Mouse (Mus musculus): ENCODE results near the gene Sbk2. TPM values are rescaled to one million over a fixed set of nuclear protein-coding genes. Genes with fewer than 3 reads are reported as not detected.

The Sbk2 gene
- polyA plus RNA-seq, 1 experiment from 2014 or later, result not detected

GRCm38 (mm10) chr7:4922508-4922907 lies 41.7 kb downstream of the Sbk2 start:
- Histone ChIP-seq H3K27me3 (ENCODE audit: control insufficient read depth, insufficient read depth, low read length) (no peaks in the 10 kb centered on the region), H3K4me3 (ENCODE audit: low read depth, low read length) (peak overlapping the region; percentile 31), H3K4me1 (replicated peaks; ENCODE audit: control insufficient read depth, insufficient read depth, low read length) (peaks cover 44% of the 10 kb centered on the region), H3K9ac (ENCODE audit: low read length) (peak overlapping the region; percentile 59), H3K36me3 (ENCODE audit: control insufficient read depth, insufficient read depth, low read length) (peaks cover 5% of the 10 kb centered on the region; the same call in 1 of the 2 replicates), H3K4me2 (ENCODE audit: low read depth, low read length, severe bottlenecking) (peak overlapping the region; percentile 81), H3K27ac (ENCODE audit: low read depth, low read length) (peak overlapping the region; percentile 97), H3K9me3 (ENCODE audit: control insufficient read depth, low read length) (no peaks in the 10 kb centered on the region)
- DNase-seq (ENCODE audit: low spot score) (peak; percentile 93), ATAC-seq (replicated peaks; ENCODE audit: low FRiP score) (peak; percentile 85)
- WGBS, result under 1% methylated on average over 14 of the region's 14 CpGs

GRCm38 (mm10) chr7:4921824-4922482 lies 42.3 kb downstream of the Sbk2 start, which contains the start of gene Nat14:
Gene Nat14, plus strand, starts transcription at chr7:4922028.
- peaks cover 5% of the 10 kb centered on the region; the same call in 1 of the 2 replicates for H3K36me3 ChIP-seq (ENCODE audit: control insufficient read depth, insufficient read depth, low read length)
- 26% methylated on average over 8 of the region's 8 CpGs for WGBS
- no peaks in the 10 kb centered on the region for H3K27me3 ChIP-seq (ENCODE audit: control insufficient read depth, insufficient read depth, low read length)
- peak within 1 kb of the TSS; percentile 59 for H3K9ac ChIP-seq (ENCODE audit: low read length)
- H3K9me3 ChIP-seq (ENCODE audit: control insufficient read depth, low read length), result no peaks in the 10 kb centered on the region
- peak within 1 kb of the TSS; percentile 31 for H3K4me3 ChIP-seq (ENCODE audit: low read depth, low read length)
- H3K4me1 ChIP-seq (replicated peaks; ENCODE audit: control insufficient read depth, insufficient read depth, low read length), result peaks cover 43% of the 10 kb centered on the region
- DNase-seq (ENCODE audit: low spot score) (no peak), ATAC-seq (replicated peaks; ENCODE audit: low FRiP score) (no peak)
- H3K4me2 ChIP-seq (ENCODE audit: low read depth, low read length, severe bottlenecking), result peak within 1 kb of the TSS; percentile 81
- H3K27ac ChIP-seq (ENCODE audit: low read depth, low read length), result peak within 1 kb of the TSS; percentile 97

- Histone ChIP-seq H3K27ac (ENCODE audit: low read depth, low read length) (peak overlapping the region; percentile 97), H3K4me1 (replicated peaks; ENCODE audit: control insufficient read depth, insufficient read depth, low read length) (peaks cover 48% of the 10 kb centered on the region), H3K4me3 (ENCODE audit: low read depth, low read length) (no peak overlapping the region), H3K9ac (ENCODE audit: low read length) (peak overlapping the region; percentile 35), H3K9me3 (ENCODE audit: control insufficient read depth, low read length) (no peaks in the 10 kb centered on the region), H3K27me3 (ENCODE audit: control insufficient read depth, insufficient read depth, low read length) (no peaks in the 10 kb centered on the region), H3K4me2 (ENCODE audit: low read depth, low read length, severe bottlenecking) (no peak overlapping the region; the same call in 1 of the 2 replicates), H3K36me3 (ENCODE audit: control insufficient read depth, insufficient read depth, low read length) (peaks cover 5% of the 10 kb centered on the region; the same call in 1 of the 2 replicates)
- ATAC-seq (replicated peaks; ENCODE audit: low FRiP score), result no peak
- peak; percentile 57 for DNase-seq (ENCODE audit: low spot score)
- WGBS, result 56% methylated on average over 23 of the region's 23 CpGs
Observed at GRCm38 (mm10) chr7:4920976-4921823, 43.0 kb downstream of the Sbk2 start.

GRCm38 (mm10) chr7:4920496-4920895 lies 43.7 kb downstream of the Sbk2 start:
- Histone ChIP-seq H3K27me3 (ENCODE audit: control insufficient read depth, insufficient read depth, low read length) (no peaks in the 10 kb centered on the region), H3K4me3 (ENCODE audit: low read depth, low read length) (no peak overlapping the region), H3K4me2 (ENCODE audit: low read depth, low read length, severe bottlenecking) (no peak overlapping the region), H3K9ac (ENCODE audit: low read length) (no peak overlapping the region), H3K4me1 (replicated peaks; ENCODE audit: control insufficient read depth, insufficient read depth, low read length) (peaks cover 44% of the 10 kb centered on the region), H3K36me3 (ENCODE audit: control insufficient read depth, insufficient read depth, low read length) (peaks cover 5% of the 10 kb centered on the region; the same call in 1 of the 2 replicates), H3K27ac (ENCODE audit: low read depth, low read length) (peak overlapping the region; percentile 97; the same call in 1 of the 2 replicates), H3K9me3 (ENCODE audit: control insufficient read depth, low read length) (no peaks in the 10 kb centered on the region)
- WGBS, result 91% methylated on average over 19 of the region's 19 CpGs
- ATAC-seq (replicated peaks; ENCODE audit: low FRiP score) (no peak), DNase-seq (ENCODE audit: low spot score) (peak; percentile 50)

- ATAC-seq (replicated peaks; ENCODE audit: low FRiP score) (no peak), DNase-seq (ENCODE audit: low spot score) (no peak)
- H3K27ac ChIP-seq (ENCODE audit: low read depth, low read length), result no peak overlapping the region
- no peak overlapping the region for H3K4me2 ChIP-seq (ENCODE audit: low read depth, low read length, severe bottlenecking)
- H3K36me3 ChIP-seq (ENCODE audit: control insufficient read depth, insufficient read depth, low read length), result peaks cover 5% of the 10 kb centered on the region; the same call in 1 of the 2 replicates
- H3K9me3 ChIP-seq (ENCODE audit: control insufficient read depth, low read length), result no peaks in the 10 kb centered on the region
- no peak overlapping the region for H3K4me3 ChIP-seq (ENCODE audit: low read depth, low read length)
- H3K4me1 ChIP-seq (replicated peaks; ENCODE audit: control insufficient read depth, insufficient read depth, low read length), result peaks cover 38% of the 10 kb centered on the region
- 90% methylated on average over 21 of the region's 21 CpGs for WGBS
- H3K9ac ChIP-seq (ENCODE audit: low read length), result no peak overlapping the region
- H3K27me3 ChIP-seq (ENCODE audit: control insufficient read depth, insufficient read depth, low read length), result no peaks in the 10 kb centered on the region
Observed at GRCm38 (mm10) chr7:4919971-4920370, 44.2 kb downstream of the Sbk2 start.

- no peak overlapping the region for H3K4me3 ChIP-seq (ENCODE audit: low read depth, low read length)
- H3K9me3 ChIP-seq (ENCODE audit: control insufficient read depth, low read length), result no peaks in the 10 kb centered on the region
- ATAC-seq (replicated peaks; ENCODE audit: low FRiP score) (no peak), DNase-seq (ENCODE audit: low spot score) (peak; percentile 49)
- H3K4me1 ChIP-seq (replicated peaks; ENCODE audit: control insufficient read depth, insufficient read depth, low read length), result peaks cover 31% of the 10 kb centered on the region
- H3K27ac ChIP-seq (ENCODE audit: low read depth, low read length), result no peak overlapping the region
- H3K4me2 ChIP-seq (ENCODE audit: low read depth, low read length, severe bottlenecking), result no peak overlapping the region
- H3K27me3 ChIP-seq (ENCODE audit: control insufficient read depth, insufficient read depth, low read length), result no peaks in the 10 kb centered on the region
- H3K9ac ChIP-seq (ENCODE audit: low read length), result no peak overlapping the region
- peaks cover 5% of the 10 kb centered on the region; the same call in 1 of the 2 replicates for H3K36me3 ChIP-seq (ENCODE audit: control insufficient read depth, insufficient read depth, low read length)
- WGBS, result 89% methylated on average over 21 of the region's 21 CpGs
Observed at GRCm38 (mm10) chr7:4919096-4919495, 45.1 kb downstream of the Sbk2 start.

- no peak overlapping the region for H3K9ac ChIP-seq (ENCODE audit: low read length)
- DNase-seq (ENCODE audit: low spot score) (no peak), ATAC-seq (replicated peaks; ENCODE audit: low FRiP score) (no peak)
- H3K4me1 ChIP-seq (replicated peaks; ENCODE audit: control insufficient read depth, insufficient read depth, low read length), result peaks cover 26% of the 10 kb centered on the region
- H3K36me3 ChIP-seq (ENCODE audit: control insufficient read depth, insufficient read depth, low read length), result peaks cover 5% of the 10 kb centered on the region; the same call in 1 of the 2 replicates
- H3K9me3 ChIP-seq (ENCODE audit: control insufficient read depth, low read length), result no peaks in the 10 kb centered on the region
- no peak overlapping the region for H3K27ac ChIP-seq (ENCODE audit: low read depth, low read length)
- no peak overlapping the region for H3K4me3 ChIP-seq (ENCODE audit: low read depth, low read length)
- H3K27me3 ChIP-seq (ENCODE audit: control insufficient read depth, insufficient read depth, low read length), result no peaks in the 10 kb centered on the region
- H3K4me2 ChIP-seq (ENCODE audit: low read depth, low read length, severe bottlenecking), result no peak overlapping the region
- 95% methylated on average over 15 of the region's 15 CpGs for WGBS
Observed at GRCm38 (mm10) chr7:4918681-4919080, 45.5 kb downstream of the Sbk2 start.

GRCm38 (mm10) chr7:4917494-4917893 lies 46.7 kb downstream of the Sbk2 start:
- H3K27me3 ChIP-seq (ENCODE audit: control insufficient read depth, insufficient read depth, low read length), result no peaks in the 10 kb centered on the region
- no peak for ATAC-seq (replicated peaks; ENCODE audit: low FRiP score)
- H3K27ac ChIP-seq (ENCODE audit: low read depth, low read length), result no peak overlapping the region
- no peak for DNase-seq (ENCODE audit: low spot score)
- H3K9ac ChIP-seq (ENCODE audit: low read length), result no peak overlapping the region
- WGBS, result 83% methylated on average over 2 of the region's 2 CpGs
- H3K4me3 ChIP-seq (ENCODE audit: low read depth, low read length), result no peak overlapping the region
- H3K4me2 ChIP-seq (ENCODE audit: low read depth, low read length, severe bottlenecking), result no peak overlapping the region
- H3K4me1 ChIP-seq (replicated peaks; ENCODE audit: control insufficient read depth, insufficient read depth, low read length), result peaks cover 19% of the 10 kb centered on the region
- H3K36me3 ChIP-seq (ENCODE audit: control insufficient read depth, insufficient read depth, low read length), result peaks cover 5% of the 10 kb centered on the region; the same call in 1 of the 2 replicates
- H3K9me3 ChIP-seq (ENCODE audit: control insufficient read depth, low read length), result no peaks in the 10 kb centered on the region

All from forebrain, embryonic 11.5 days (tissue).